Mouse (Mus musculus): ENCODE data around the gene Igfals.

GRCm38 (mm10) chr17:24877336-24878116 is 11.7 kb downstream of the Igfals start:
- no peak for TF ChIP-seq GATA1 (IDR thresholded peaks at IDR 0.05; ENCODE audit: low read length)
- TF ChIP-seq TAL1 (IDR thresholded peaks at IDR 0.05; ENCODE audit: low read length), result no peak
